Mouse (Mus musculus) limb, embryonic 15.5 days (tissue): ENCODE data around the gene Rasgef1c. TPM values are rescaled to one million over a fixed set of nuclear protein-coding genes. Genes with fewer than 3 reads are reported as not detected.

Experiments used
- ATAC-seq: fragments of 200-750 bp; cut with Nextera tagmentation; 2 replicates; pipeline ENCODE4 v1.8.0; 2017; ENCODE audit warnings: low read depth, moderate TSS enrichment; ENCODE audit not compliant: insufficient number of reproducible peaks, low FRiP score, low TSS enrichment
- H3K27ac ChIP-seq: fragments of 300-500 bp; sonication (generic); 2 replicates; pipeline ENCODE4 v1.5.1; 2015; ENCODE audit warnings: moderate library complexity, mild to moderate bottlenecking, inconsistent platforms
- H3K27me3 ChIP-seq: fragments of 300-500 bp; sonication (generic); 2 replicates; pipeline ENCODE4 v1.6.1; 2015; ENCODE audit warnings: inconsistent platforms
- H3K36me3 ChIP-seq: fragments of 300-500 bp; sonication (generic); 2 replicates; pipeline ENCODE4 v1.6.1; 2015; ENCODE audit warnings: inconsistent platforms
- H3K4me1 ChIP-seq: fragments of 300-500 bp; sonication (generic); 2 replicates; pipeline ENCODE4 v1.6.1; 2015; ENCODE audit warnings: inconsistent platforms
- H3K4me2 ChIP-seq: fragments of 300-500 bp; sonication (generic); 2 replicates; pipeline ENCODE4 v1.6.1; 2015; ENCODE audit warnings: mild to moderate bottlenecking, inconsistent platforms
- H3K4me3 ChIP-seq: fragments of 300-500 bp; sonication (generic); 2 replicates; pipeline ENCODE4 v1.5.1; 2015; ENCODE audit warnings: mild to moderate bottlenecking, inconsistent platforms
- H3K9ac ChIP-seq: fragments of 300-500 bp; sonication (generic); 2 replicates; pipeline ENCODE4 v1.6.1; 2015; ENCODE audit warnings: inconsistent platforms
- H3K9me3 ChIP-seq: fragments of 300-500 bp; sonication (generic); 2 replicates; pipeline ENCODE4 v1.6.1; 2016; ENCODE audit warnings: inconsistent platforms
- WGBS: fragments of 180-500 bp; shearing (Covaris S2); methylation state at CpG from one replicate; pipeline ENCODE4 v1.1.7; 2015; 5-methylcytosine and 5-hydroxymethylcytosine counted together
- polyA plus RNA-seq: library from polyadenylated mRNA; unstranded; fragments of >200 nt; fragmentation: Nextera tagmentation; extraction: Ambion mirVana; gene quantifications from 2 replicates; pipeline ENCODE4 v1.2.1, GENCODE M21; 2015

Gene Rasgef1c
- polyA plus RNA-seq, result 0.76 and 1.4 TPM in 2 replicates

GRCm38 (mm10) chr11:49901659-49902458, at the start of gene Rasgef1c:
TSS of gene Rasgef1c (plus strand) at chr11:49901835.
- Histone ChIP-seq H3K4me1 (peaks cover 13% of the 10 kb centered on the region), H3K27ac (no peak within 1 kb of the TSS), H3K4me2 (peak within 1 kb of the TSS; percentile 100), H3K36me3 (no peaks in the 10 kb centered on the region), H3K27me3 (peaks cover 43% of the 10 kb centered on the region), H3K4me3 (peak within 1 kb of the TSS; percentile 63), H3K9me3 (no peaks in the 10 kb centered on the region), H3K9ac (peak within 1 kb of the TSS; percentile 50)
- WGBS, result 3% methylated on average over 94 of the region's 99 CpGs
- ATAC-seq, result 0 out of 2 replicates have a peak, but pooled peaks have one; percentile 19

- Histone ChIP-seq H3K4me3 (no peak overlapping the region), H3K4me1 (no peaks in the 10 kb centered on the region), H3K9me3 (no peaks in the 10 kb centered on the region), H3K9ac (no peak overlapping the region), H3K36me3 (peaks cover 25% of the 10 kb centered on the region), H3K27me3 (no peaks in the 10 kb centered on the region), H3K27ac (no peak overlapping the region), H3K4me2 (no peak overlapping the region)
- WGBS, result 86% methylated on average over 5 of the region's 5 CpGs
- ATAC-seq, result no peak
These were observed 46.5 kb upstream of the Rasgef1c start for GRCm38 (mm10) chr11:49855144-49855543.

GRCm38 (mm10) chr11:49861139-49861538, 40.5 kb upstream of the Rasgef1c start:
- no peak overlapping the region for H3K9ac ChIP-seq
- no peaks in the 10 kb centered on the region for H3K9me3 ChIP-seq
- no peak overlapping the region for H3K4me2 ChIP-seq
- no peaks in the 10 kb centered on the region for H3K4me1 ChIP-seq
- 85% methylated on average over 4 of the region's 4 CpGs for WGBS
- ATAC-seq, result no peak
- H3K27ac ChIP-seq, result no peak overlapping the region
- H3K4me3 ChIP-seq, result no peak overlapping the region
- no peaks in the 10 kb centered on the region for H3K27me3 ChIP-seq
- H3K36me3 ChIP-seq, result peaks cover 20% of the 10 kb centered on the region

- H3K9me3 ChIP-seq, result no peaks in the 10 kb centered on the region
- H3K4me1 ChIP-seq, result no peaks in the 10 kb centered on the region
- H3K4me3 ChIP-seq, result no peak overlapping the region
- H3K36me3 ChIP-seq, result peaks cover 19% of the 10 kb centered on the region
- no peak for ATAC-seq
- no peak overlapping the region for H3K4me2 ChIP-seq
- no peaks in the 10 kb centered on the region for H3K27me3 ChIP-seq
- no peak overlapping the region for H3K9ac ChIP-seq
- H3K27ac ChIP-seq, result no peak overlapping the region
These were observed 37.7 kb upstream of the Rasgef1c start for GRCm38 (mm10) chr11:49863926-49864325.

- Histone ChIP-seq H3K4me3 (no peak overlapping the region), H3K4me2 (no peak overlapping the region), H3K27ac (no peak overlapping the region; the same call in 1 of the 2 replicates), H3K9me3 (no peaks in the 10 kb centered on the region), H3K27me3 (no peaks in the 10 kb centered on the region), H3K9ac (no peak overlapping the region), H3K4me1 (no peaks in the 10 kb centered on the region), H3K36me3 (peaks cover 32% of the 10 kb centered on the region)
- WGBS, result 89% methylated on average over 5 of the region's 5 CpGs
- no peak for ATAC-seq
These were observed 34.3 kb upstream of the Rasgef1c start for GRCm38 (mm10) chr11:49867320-49867719.

- Histone ChIP-seq H3K4me3 (no peak overlapping the region), H3K9me3 (no peaks in the 10 kb centered on the region), H3K4me2 (no peak overlapping the region), H3K27me3 (no peaks in the 10 kb centered on the region), H3K9ac (no peak overlapping the region), H3K4me1 (no peaks in the 10 kb centered on the region), H3K36me3 (peaks cover 45% of the 10 kb centered on the region), H3K27ac (no peak overlapping the region)
- no peak for ATAC-seq
These were observed 31.9 kb upstream of the Rasgef1c start for GRCm38 (mm10) chr11:49869762-49870161.

- 67% methylated on average over 6 of the region's 6 CpGs for WGBS
- H3K36me3 ChIP-seq, result peaks cover 42% of the 10 kb centered on the region
- no peak for ATAC-seq
- no peaks in the 10 kb centered on the region for H3K9me3 ChIP-seq
- no peak overlapping the region for H3K4me2 ChIP-seq
- no peak overlapping the region for H3K27ac ChIP-seq
- no peaks in the 10 kb centered on the region for H3K4me1 ChIP-seq
- H3K9ac ChIP-seq, result no peak overlapping the region
- no peak overlapping the region for H3K4me3 ChIP-seq
- no peaks in the 10 kb centered on the region for H3K27me3 ChIP-seq
These were observed 29.7 kb upstream of the Rasgef1c start for GRCm38 (mm10) chr11:49871914-49872313.

GRCm38 (mm10) chr11:49872779-49873178, 28.9 kb upstream of the Rasgef1c start:
- Histone ChIP-seq H3K36me3 (peaks cover 38% of the 10 kb centered on the region), H3K4me3 (no peak overlapping the region), H3K27ac (no peak overlapping the region), H3K4me2 (no peak overlapping the region), H3K4me1 (no peaks in the 10 kb centered on the region), H3K9me3 (no peaks in the 10 kb centered on the region), H3K9ac (no peak overlapping the region), H3K27me3 (no peaks in the 10 kb centered on the region)
- 92% methylated on average over 6 of the region's 6 CpGs for WGBS
- no peak for ATAC-seq

GRCm38 (mm10) chr11:49876948-49877817, 24.5 kb upstream of the Rasgef1c start:
- Histone ChIP-seq H3K27me3 (no peaks in the 10 kb centered on the region), H3K9ac (no peak overlapping the region), H3K4me2 (no peak overlapping the region), H3K4me3 (no peak overlapping the region), H3K9me3 (no peaks in the 10 kb centered on the region), H3K27ac (no peak overlapping the region), H3K36me3 (peaks cover 50% of the 10 kb centered on the region), H3K4me1 (0 out of 2 replicates have a peak, but pooled peaks cover 3% of the 10 kb centered on the region)
- 88% methylated on average over 8 of the region's 8 CpGs for WGBS
- ATAC-seq, result no peak

- Histone ChIP-seq H3K27ac (no peak overlapping the region), H3K4me3 (no peak overlapping the region), H3K9me3 (no peaks in the 10 kb centered on the region), H3K36me3 (peaks cover 55% of the 10 kb centered on the region), H3K4me1 (0 out of 2 replicates have a peak, but pooled peaks cover 3% of the 10 kb centered on the region), H3K9ac (no peak overlapping the region), H3K27me3 (no peaks in the 10 kb centered on the region), H3K4me2 (no peak overlapping the region)
- ATAC-seq, result no peak
- WGBS, result 79% methylated on average over 3 of the region's 3 CpGs
These were observed 21.5 kb upstream of the Rasgef1c start for GRCm38 (mm10) chr11:49879950-49880642.

GRCm38 (mm10) chr11:49883394-49883793, 18.2 kb upstream of the Rasgef1c start:
- ATAC-seq, result no peak

More at GRCm38 (mm10) chr11:49883394-49883793, 18.2 kb upstream of the Rasgef1c start:
- 89% methylated on average over 3 of the region's 3 CpGs for WGBS
- Histone ChIP-seq H3K4me2 (no peak overlapping the region), H3K4me3 (no peak overlapping the region), H3K9me3 (no peaks in the 10 kb centered on the region), H3K36me3 (peaks cover 49% of the 10 kb centered on the region), H3K27me3 (no peaks in the 10 kb centered on the region), H3K9ac (no peak overlapping the region), H3K27ac (no peak overlapping the region), H3K4me1 (0 out of 2 replicates have a peak, but pooled peaks cover 3% of the 10 kb centered on the region)
